Comparison of ENCODE assay signal across 14 mouse cellular contexts in genomic region chr11:45874251-45874650, GRCm38 (mm10).
"Had no signal": no experiment of that assay in that cellular context is flagged by ENCODE, and none has a peak within 500 bp of the region (broad histone marks: within the 10 kb centered on the region; RNA-seq: fewer than 3 reads in every experiment).

No protein-coding gene starts in this region.

- DNase-seq: kidney, adult 11 months; kidney, adult 9 months; kidney, postnatal 14 days; kidney, postnatal 4 days; liver, embryonic 13.5 days; lung, adult 2 months; midbrain, embryonic 14.5 days; right cerebral cortex, adult 18-20 months; right cerebral cortex, postnatal 14 days; right cerebral cortex, postnatal 4 days had no signal

- H3K4me3 ChIP-seq: liver, embryonic 13.5 days; neural tube, embryonic 12.5 days; neural tube, embryonic 15.5 days had no signal

- H3K27ac ChIP-seq: liver, embryonic 13.5 days; macrophage; neural tube, embryonic 12.5 days; neural tube, embryonic 15.5 days; stomach, postnatal 0 days had no signal
